ENCODE assay signal across 8 mouse cellular contexts in genomic region chr7:140941222-140942051, GRCm38 (mm10). TPM values are rescaled to one million over a fixed set of nuclear protein-coding genes. Genes with fewer than 3 reads are reported as not detected.
A peak's percentile ranks its signal among the peaks of the same experiment; 100 is the strongest.
DNase-seq lines count a peak whose midpoint lies in the region; ATAC-seq and TF ChIP-seq lines count a peak whose summit lies in the region.

Pgghg (plus strand) TSS chr7:140941391.

- no peak for TF ChIP-seq POLR2A in cerebellum, adult 2 months (IDR thresholded peaks at IDR 0.05; ENCODE audit: borderline replicate concordance, insufficient read depth, low read length)

- H3K27ac ChIP-seq in cerebellum, adult 2 months (ENCODE audit: insufficient read depth, low read length): no peak within 1 kb of the TSS
- H3K27ac ChIP-seq in forebrain, postnatal 0 days (ENCODE audit: low read depth, low read length): 0 out of 2 replicates have a peak within 1 kb of the TSS, but pooled peaks have one; percentile 30

- H3K9me3 ChIP-seq in forebrain, postnatal 0 days (ENCODE audit: low read length): no peaks in the 10 kb centered on the region

- H3K4me1 ChIP-seq in cerebellum, adult 2 months (ENCODE audit: control insufficient read depth, insufficient read depth, low read length): no peaks in the 10 kb centered on the region
- no peaks in the 10 kb centered on the region; the same call in 1 of the 2 replicates for H3K4me1 ChIP-seq in forebrain, postnatal 0 days (ENCODE audit: insufficient read depth)

- H3K27me3 ChIP-seq in cerebellum, adult 2 months (ENCODE audit: control insufficient read depth, insufficient read depth, low read length): no peaks in the 10 kb centered on the region
- no peaks in the 10 kb centered on the region for H3K27me3 ChIP-seq in forebrain, postnatal 0 days (ENCODE audit: insufficient read depth, low read length)

- H3K4me2 ChIP-seq in forebrain, postnatal 0 days (ENCODE audit: low read depth): peak within 1 kb of the TSS; percentile 60

- H3K9ac ChIP-seq in forebrain, postnatal 0 days: peak within 1 kb of the TSS; percentile 51

- no peaks in the 10 kb centered on the region for H3K36me3 ChIP-seq in forebrain, postnatal 0 days (ENCODE audit: insufficient read depth)

- peak; percentile 76 for TF ChIP-seq CTCF in cerebellum, adult 2 months (IDR thresholded peaks at IDR 0.05; ENCODE audit: borderline replicate concordance, insufficient read depth, low read depth, low read length)
- TF ChIP-seq CTCF in forebrain, postnatal 0 days (IDR thresholded peaks at IDR 0.05; ENCODE audit: low read depth): peak; percentile 87

- peak; percentile 96 for ATAC-seq in forebrain, postnatal 0 days
- peak; percentile 85 to 89 for ATAC-seq in hematopoietic stem cell, adult 5-6 weeks (replicated peaks in 1 of 2; ENCODE audit: insufficient read depth in 1 of 2, low FRiP score in 2 of 2, low TSS enrichment in 1 of 2, low read depth in 1 of 2, poor library complexity in 2 of 2, severe bottlenecking in 2 of 2)

- peak within 1 kb of the TSS; percentile 41 for H3K4me3 ChIP-seq in cerebellum, adult 2 months (replicated peaks; ENCODE audit: insufficient read depth, low read depth, low read length)
- peak within 1 kb of the TSS; percentile 46 for H3K4me3 ChIP-seq in forebrain, postnatal 0 days (ENCODE audit: low read depth, low read length)

- 4% methylated on average over 33 of the region's 33 CpGs for WGBS in cerebellum, adult 2 months
- 3% methylated on average over 33 of the region's 33 CpGs for WGBS in forebrain, postnatal 0 days

- DNase-seq in NIH3T3 (ENCODE audit: low read depth): peak; percentile 93
- DNase-seq in cerebellum, adult 2 months: peak; percentile 50 to 53
- DNase-seq in forebrain, postnatal 0 days: peak; percentile 82
- DNase-seq in layer of hippocampus, adult 9-11 months: peak; percentile 66
- DNase-seq in lung, postnatal 36 days: peak; percentile 93
- DNase-seq in retina, embryonic 14.5 days (ENCODE audit: low spot score): peak; percentile 86
- DNase-seq in thymus, postnatal 4 days: peak; percentile 84

RNA-seq across cellular contexts. Expression of gene Pgghg, which starts in this region (rescaled TPM):
- 5.6 and 6.6 TPM in 2 replicates for polyA plus RNA-seq in cerebellum, adult 2 months (2012; rRNA removed)
- total RNA-seq in forebrain, postnatal 0 days (2014; rRNA removed): 7.2 and 8.5 TPM in 2 replicates
- polyA plus RNA-seq in forebrain, postnatal 0 days (2015; fragmentation: Nextera tagmentation; extraction: Ambion mirVana): 4.7 and 5.3 TPM in 2 replicates
- 11.2 and 17.7 TPM in 2 replicates for total RNA-seq in hematopoietic stem cell, adult 5-6 weeks (2017)
